Mouse (Mus musculus) neural tube, postnatal 0 days (tissue): ENCODE measurements around the gene Maoa. TPM values are rescaled to one million over a fixed set of nuclear protein-coding genes. Genes with fewer than 3 reads are reported as not detected.

Experiments
- polyA plus RNA-seq: library from polyadenylated mRNA; unstranded; fragments of >200 nt; fragmentation: Nextera tagmentation; extraction: Ambion mirVana; gene quantifications from 2 replicates; pipeline ENCODE4 v1.2.1, GENCODE M21; 2015

The Maoa gene
- 28.7 and 29.9 TPM in 2 replicates for polyA plus RNA-seq

DNA sequence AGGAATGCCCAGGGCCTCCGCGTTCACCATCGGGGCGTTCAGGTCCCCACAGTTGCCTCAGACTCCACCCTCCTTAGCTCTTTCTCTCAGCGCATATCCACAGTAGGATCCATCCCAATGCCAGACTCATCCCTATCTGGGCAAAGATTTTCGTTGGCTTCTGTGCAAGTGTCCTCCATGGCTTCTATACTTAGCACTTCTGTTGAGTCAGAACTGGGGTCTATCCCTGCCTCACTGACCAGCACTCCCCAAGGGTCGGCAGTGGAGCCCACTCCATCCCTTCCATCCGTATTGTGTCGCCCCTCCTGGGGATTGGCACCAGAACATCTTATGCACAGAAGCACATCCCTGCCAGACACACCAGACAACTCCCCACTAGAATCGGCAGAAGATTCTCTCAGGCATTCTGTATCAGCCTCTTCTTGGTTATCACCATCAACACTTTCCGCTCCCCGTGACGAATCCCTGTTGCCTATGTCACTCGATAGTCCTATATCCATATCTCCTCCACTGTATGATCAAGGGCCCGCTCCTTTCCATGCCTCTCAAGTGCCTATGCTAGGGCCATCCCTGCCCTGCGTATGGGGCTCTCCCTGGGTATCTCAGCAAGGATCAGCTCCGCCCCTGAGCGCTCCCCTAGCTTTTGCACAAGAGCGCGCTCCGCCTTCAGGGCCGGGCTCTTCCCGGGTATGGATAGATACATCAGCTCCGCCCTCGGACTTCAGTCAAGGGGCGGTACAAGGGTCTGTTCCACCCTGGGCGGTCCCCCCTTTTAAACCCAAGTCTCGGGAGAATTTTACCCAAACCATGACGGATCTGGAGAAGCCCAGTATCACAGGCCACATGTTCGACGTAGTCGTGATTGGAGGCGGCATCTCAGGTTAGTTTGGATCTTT, at the start of gene Maoa:
TSS of gene Maoa (plus strand) at position 665 of the 896 bp plus-strand sequence.

Other genes with a start within 250 kb of the Maoa start
- gene Cypt1, start 96.8 kb upstream of the Maoa start, polyA plus RNA-seq: not detected in 2 replicates
- gene Maob, start 197.7 kb downstream of the Maoa start, polyA plus RNA-seq: 6.5 and 6.9 TPM in 2 replicates